Mouse (Mus musculus) bone marrow macrophage, adult 2 months (primary cell): Measurements from ENCODE around the gene Mgat4b.

ENCODE experiments used
- CTCF ChIP-seq: IDR thresholded peaks from 2 replicates; pipeline ENCODE4 v1.5.1; 2012; ENCODE audit warnings: low read depth, mild to moderate bottlenecking, low read length, moderate library complexity
- POLR2A ChIP-seq: IDR thresholded peaks from 2 replicates; pipeline ENCODE4 v1.6.1; 2012; ENCODE audit warnings: mild to moderate bottlenecking, low read depth, low read length, borderline replicate concordance

DNA sequence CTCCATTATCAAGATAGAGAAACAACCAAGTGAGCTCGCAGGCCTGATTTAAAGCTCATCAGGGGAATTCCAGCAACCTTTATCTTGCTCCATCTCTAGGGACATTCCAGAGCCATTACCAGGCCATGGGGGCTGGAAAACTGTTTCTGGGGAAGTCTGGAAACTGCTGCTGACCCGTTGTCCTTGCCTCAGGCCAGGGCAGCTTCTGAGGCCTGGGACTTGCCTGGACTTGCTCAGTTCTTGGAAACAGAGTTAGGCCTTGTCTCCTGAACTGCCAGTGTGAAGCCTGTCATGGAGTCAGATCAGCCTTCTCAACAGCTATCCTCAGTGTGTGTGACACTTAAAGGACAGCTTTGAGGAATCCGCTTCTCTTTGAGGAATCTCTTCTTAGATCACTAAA lies 41.5 kb downstream of the Mgat4b start:
- no peak for TF ChIP-seq CTCF
- no peak for TF ChIP-seq POLR2A
